Mouse (Mus musculus) left cerebral cortex, postnatal 14 days (tissue): ENCODE measurements around the gene Ebi3. TPM values are rescaled to one million over a fixed set of nuclear protein-coding genes. Genes with fewer than 3 reads are reported as not detected.
A peak's percentile ranks its signal among the peaks of the same experiment; 100 is the strongest.

Experiments used
- DNase-seq, 2 experiments: peaks; one replicate each; pipeline ENCODE4 v3.0.0; 2021 to 2022; ENCODE audit warnings: low spot score in 2 of 2, mixed read lengths in 1 of 2
- intact Hi-C: fragments of 180-260 bp; cut with DNase I; formaldehyde crosslinking; loops from one replicate; pipeline ENCODE4 v1.15.1; 2025
- total RNA-seq, 2 experiments: library from RNA; stranded (reverse); gene quantifications; 2 replicates each; pipeline ENCODE4 v1.2.3; 2021

Ebi3 gene
- total RNA-seq, 2 experiments from 2014 or later: 2.0 to 3.3 TPM

DNA sequence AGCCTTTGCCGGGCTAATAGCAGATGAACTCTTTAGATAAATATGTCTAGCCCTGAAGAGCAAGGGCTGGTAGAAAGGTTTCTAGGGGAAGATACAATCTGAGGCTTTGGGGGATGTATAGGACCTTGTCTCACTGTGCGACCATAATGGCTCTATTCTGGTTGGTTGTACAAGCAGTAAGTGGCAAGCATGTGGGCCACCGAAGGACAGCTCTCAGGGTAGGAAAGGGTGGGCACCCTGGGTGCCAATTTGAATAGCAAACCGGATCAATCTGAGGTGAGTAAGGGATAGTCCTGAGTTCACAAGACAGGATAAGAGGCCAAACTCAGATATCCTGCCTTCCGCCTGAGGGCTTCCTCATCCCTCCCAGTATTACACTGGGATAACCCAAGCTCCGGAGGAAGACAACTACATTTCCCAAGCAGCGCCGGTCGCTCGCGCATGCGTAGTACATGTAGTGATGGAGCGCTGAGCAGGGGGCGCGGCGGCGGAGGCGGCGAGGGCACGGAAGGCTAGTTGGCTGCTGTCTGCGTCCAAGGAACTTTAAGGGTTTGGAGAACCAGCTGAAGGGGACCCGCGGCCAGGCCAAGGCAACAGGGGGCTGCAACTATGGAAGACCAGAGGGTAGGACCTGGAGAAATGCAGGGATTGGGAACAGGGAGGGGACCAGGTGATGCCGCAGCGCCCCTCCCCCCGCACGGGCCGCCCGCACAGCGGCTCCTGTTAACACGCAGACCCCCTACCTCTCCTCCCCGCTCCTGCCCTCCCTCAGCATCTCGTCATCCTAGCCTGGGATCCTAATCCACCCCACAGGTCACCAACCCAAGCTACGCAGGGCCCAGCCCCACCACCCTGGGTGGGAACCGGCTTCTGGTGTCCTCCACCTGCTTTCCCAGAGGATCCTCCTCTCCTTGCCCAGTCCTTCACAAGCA lies 33.9 kb downstream of the Ebi3 start, which contains the start of gene Fsd1:
TSS of gene Fsd1 (plus strand) at position 480 of the 932 bp plus-strand sequence.
- intact Hi-C loops: no loop called here

DNA sequence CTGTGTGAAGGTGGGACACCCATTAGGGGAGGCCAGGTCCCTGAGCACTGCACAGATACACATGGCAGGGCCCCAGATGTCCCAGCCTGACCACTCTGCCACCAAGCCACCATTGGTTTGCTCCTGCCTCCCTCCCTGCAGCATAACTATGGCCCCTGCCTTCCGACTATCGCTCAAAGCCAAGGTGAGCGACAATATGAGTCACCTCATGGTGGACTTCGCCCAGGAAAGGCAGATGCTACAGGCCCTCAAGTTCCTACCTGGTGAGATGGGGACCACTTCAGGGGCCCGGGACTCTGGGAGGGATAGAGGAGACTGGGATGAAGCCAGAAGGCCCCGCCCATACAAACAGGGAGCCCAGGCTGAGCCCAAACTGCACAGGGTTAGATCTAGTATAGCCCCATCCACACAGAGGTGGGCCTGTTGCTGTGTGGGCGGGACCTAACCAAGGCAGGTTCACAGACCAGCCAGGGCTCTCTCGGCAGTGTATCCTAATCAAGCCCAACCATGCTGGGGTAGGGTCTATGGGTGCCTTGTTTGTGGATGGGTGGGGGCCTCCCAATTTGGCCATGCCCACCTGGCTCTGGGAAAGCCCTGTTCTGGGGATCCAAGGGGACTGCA lies 37.9 kb downstream of the Ebi3 start:
- intact Hi-C loops: no loop called here

More for the DNA sequence above, 33.9 kb downstream of the Ebi3 start, which contains the start of gene Fsd1:
- peak; percentile 87 to 89 for DNase-seq

DNA sequence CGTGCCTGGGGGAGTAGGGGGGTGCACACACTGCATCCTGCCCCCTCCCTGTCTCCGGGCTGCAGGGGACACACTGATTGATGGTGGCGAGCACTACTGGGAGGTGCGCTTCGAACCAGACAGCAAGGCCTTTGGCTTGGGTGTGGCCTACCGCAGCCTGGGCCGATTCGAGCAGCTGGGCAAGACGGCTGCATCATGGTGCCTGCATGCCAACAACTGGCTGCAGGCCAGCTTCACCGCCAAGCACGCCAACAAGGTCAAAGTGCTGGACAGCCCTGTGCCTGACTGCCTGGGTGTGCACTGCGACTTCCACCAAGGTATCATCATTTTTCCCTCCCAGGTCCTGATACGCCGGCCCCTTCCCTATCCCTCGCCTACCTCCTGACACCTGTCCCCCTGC lies 43.6 kb downstream of the Ebi3 start:
- DNase-seq: no peak

More for the DNA sequence above, 37.9 kb downstream of the Ebi3 start:
- no peak for DNase-seq

DNA sequence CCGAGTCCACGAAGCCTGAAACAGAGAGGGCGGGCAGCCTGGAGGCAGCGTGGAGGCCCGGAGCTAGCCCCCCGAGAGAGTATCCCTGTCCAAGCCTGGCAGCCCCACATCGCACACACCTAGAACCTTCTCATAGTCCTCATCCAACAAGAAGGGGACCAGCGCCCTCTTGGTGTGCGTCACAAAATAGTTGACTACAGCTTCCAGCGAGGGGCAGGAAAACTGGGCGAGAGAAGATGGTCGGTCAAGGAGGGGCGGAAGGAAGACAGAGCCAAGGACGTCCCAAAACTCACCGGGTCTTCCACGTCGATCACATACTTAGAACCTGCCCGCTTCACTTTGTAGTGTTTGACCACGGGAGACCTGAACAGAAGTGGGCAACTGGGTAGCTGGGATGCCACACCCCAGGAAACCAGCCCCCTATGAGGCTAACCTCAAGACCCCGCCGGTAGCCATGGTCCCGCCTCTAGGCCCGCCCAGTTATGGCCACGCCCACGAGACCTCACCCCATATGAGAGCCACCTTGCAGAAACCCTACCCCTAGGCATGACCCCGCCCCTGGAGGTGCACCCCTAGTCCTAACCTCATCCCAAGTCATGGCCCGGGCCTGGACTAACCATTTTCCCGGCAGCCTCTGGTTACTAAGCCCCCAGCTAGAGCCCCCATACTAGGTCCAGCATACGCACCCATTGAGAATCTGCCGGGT lies 47.5 kb downstream of the Ebi3 start:
- DNase-seq: no peak
- intact Hi-C loops: no loop called here

More for the DNA sequence above, 43.6 kb downstream of the Ebi3 start:
- intact Hi-C loops: no loop called here

- intact Hi-C loops: no loop called here
- no peak for DNase-seq
Measured at GRCm38 (mm10) chr17:56003000-56003399, 50.6 kb downstream of the Ebi3 start.

GRCm38 (mm10) chr17:56005415-56006061 lies 53.1 kb downstream of the Ebi3 start, which contains the start of the genes Stap2 and Mpnd:
Gene Stap2 (minus strand): TSS chr17:56005584.
Gene Mpnd (plus strand): TSS chr17:56005711.
- intact Hi-C loops: no loop called here
- DNase-seq: no peak

Other genes starting within 250 kb of the Ebi3 start
- gene Pot1b, start 240.0 kb upstream of the Ebi3 start, total RNA-seq: 1 to 10 TPM; 5.9 to 6.4 TPM
- not detected for gene Adgre4, start 202.7 kb upstream of the Ebi3 start, total RNA-seq
- gene Zfp119a, start 73.7 kb upstream of the Ebi3 start, total RNA-seq: 1 to 10 TPM; 6.7 to 9.1 TPM
- gene Zfp959, start 60.5 kb upstream of the Ebi3 start, total RNA-seq: 1 to 10 TPM; 6.1 TPM
- gene Zfp119b, start 3.1 kb upstream of the Ebi3 start, total RNA-seq: 1 to 10 TPM; 2.9 to 3.6 TPM
- gene Yju2, start 6.5 kb downstream of the Ebi3 start, total RNA-seq: 10 to 100 TPM; 14.2 to 15.0 TPM
- gene Shd, start 17.8 kb downstream of the Ebi3 start, total RNA-seq: 10 to 100 TPM; 34.3 to 39.5 TPM
- 10 to 100 TPM; 89.9 to 97.3 TPM for gene Fsd1, start 33.9 kb downstream of the Ebi3 start, total RNA-seq
- gene Stap2, start 52.9 kb downstream of the Ebi3 start, total RNA-seq: 1 to 10 TPM; 4.4 to 4.7 TPM
- gene Mpnd, start 53.1 kb downstream of the Ebi3 start, total RNA-seq: 100 to 1,000 TPM; 102 to 120 TPM
- 10 to 100 TPM; 51.4 to 57.8 TPM for gene Sh3gl1, start 84.0 kb downstream of the Ebi3 start, total RNA-seq
- gene Chaf1a, start 87.8 kb downstream of the Ebi3 start, total RNA-seq: 1 to 10 TPM; 2.5 to 4.0 TPM
- 10 to 100 TPM; 74.4 to 89.6 TPM for gene Ubxn6, start 122.4 kb downstream of the Ebi3 start, total RNA-seq
- 10 to 100 TPM; 97.6 to 97.9 TPM for gene Hdgfl2, start 127.0 kb downstream of the Ebi3 start, total RNA-seq
- 1 to 10 TPM in 1 of 2 experiments, under 1 TPM in 1; 0.36 to 1.1 TPM for gene Plin4, start 157.2 kb downstream of the Ebi3 start, total RNA-seq
- 1 to 10 TPM in 1 of 2 experiments, under 1 TPM in 1; 0.46 to 1.1 TPM for gene Plin5, start 165.0 kb downstream of the Ebi3 start, total RNA-seq
- gene Lrg1, start 169.4 kb downstream of the Ebi3 start, total RNA-seq: 1 to 10 TPM; 1.2 to 2.8 TPM
- gene Sema6b, start 187.7 kb downstream of the Ebi3 start, total RNA-seq: 100 to 1,000 TPM; 135 to 144 TPM
- gene Tnfaip8l1, start 209.8 kb downstream of the Ebi3 start, total RNA-seq: 1 to 10 TPM; 8.3 to 9.8 TPM
- 10 to 100 TPM; 47.2 to 48.0 TPM for gene Mydgf, start 231.3 kb downstream of the Ebi3 start, total RNA-seq